Mouse (Mus musculus) frontal cortex, postnatal 10 days (tissue): ENCODE results near the gene Cd5.
A peak's percentile ranks its signal among the peaks of the same experiment; 100 is the strongest.

Experiments
- DNase-seq, 2 experiments: peaks; one replicate each; pipeline ENCODE4 v3.0.0; 2022; ENCODE audit warnings: low spot score in 2 of 2, mixed read lengths in 1 of 2

Cd5 gene

DNA sequence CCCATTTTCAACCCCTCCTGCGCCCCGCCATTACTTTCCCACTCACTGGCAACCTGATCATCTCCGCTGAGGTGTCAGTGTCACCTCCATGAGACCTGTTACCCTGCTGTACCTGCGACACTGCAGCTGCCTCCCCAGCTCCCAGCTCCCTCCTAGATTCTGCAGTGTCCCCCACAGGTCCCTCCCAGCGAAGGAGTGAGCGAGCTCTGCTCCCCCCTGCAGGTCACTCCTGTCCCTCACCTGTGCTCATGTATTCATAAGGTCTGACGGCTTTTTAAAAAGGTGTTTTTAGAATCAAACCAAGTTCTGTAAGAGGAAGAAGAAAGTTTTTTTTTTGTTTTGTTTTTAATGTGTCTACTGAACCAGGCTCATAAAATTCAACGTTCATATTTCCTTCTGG is 36.7 kb downstream of the Cd5 start:
- no peak for DNase-seq

DNA sequence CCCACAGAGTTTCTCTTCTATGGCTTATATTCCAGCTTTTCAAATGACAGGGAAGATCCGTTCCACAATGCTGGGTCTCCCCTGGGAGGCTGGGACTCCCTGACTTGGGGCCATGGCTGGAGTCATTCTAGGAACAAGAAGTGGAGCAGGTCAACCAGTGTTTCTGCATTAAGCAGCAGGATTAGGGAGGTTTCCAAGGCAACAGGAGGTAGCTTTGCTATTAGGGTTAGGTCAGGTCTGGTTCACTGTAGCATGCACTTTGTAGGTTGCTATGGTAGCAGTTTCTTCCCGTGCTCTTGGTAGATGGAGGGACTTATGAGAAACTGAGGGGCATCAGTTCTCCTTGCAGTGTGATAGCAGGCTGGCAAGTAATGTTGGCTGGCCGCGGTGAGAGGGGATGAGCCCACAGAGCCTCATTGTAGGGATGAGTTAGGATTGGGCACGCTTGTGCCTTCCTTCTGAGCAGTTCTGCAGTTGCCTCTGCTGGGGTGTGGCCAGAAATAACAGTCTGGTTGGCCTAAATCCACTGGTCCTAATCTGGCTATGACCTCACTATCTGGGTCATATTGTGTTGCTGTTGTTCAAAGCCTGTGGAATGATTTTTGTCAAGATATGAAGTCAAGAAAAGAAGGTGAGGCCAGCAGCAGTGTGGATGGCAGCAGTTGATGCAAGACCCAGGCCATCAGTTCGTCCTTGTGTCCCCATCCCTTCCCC is 37.6 kb downstream of the Cd5 start:
- no peak for DNase-seq

DNA sequence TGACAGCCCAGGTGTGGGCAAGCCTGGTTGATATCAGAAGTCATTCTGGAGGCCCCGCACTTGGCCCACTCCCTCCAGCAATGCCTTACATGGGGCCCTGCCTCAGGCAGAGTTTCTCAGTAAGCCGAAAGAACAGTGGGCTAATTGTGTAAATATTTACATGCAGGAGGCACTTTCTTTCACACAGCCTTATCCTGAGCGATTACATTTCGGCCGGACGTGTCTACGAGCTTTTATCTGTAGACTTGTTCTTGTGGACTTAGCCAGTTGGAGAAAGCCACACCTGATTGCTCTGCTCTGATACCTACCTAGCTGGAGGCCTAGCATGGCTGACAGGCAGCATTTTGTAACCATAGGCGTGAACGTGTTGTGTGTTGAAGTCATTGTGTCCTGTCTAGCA is 39.0 kb downstream of the Cd5 start:
- no peak for DNase-seq

DNA sequence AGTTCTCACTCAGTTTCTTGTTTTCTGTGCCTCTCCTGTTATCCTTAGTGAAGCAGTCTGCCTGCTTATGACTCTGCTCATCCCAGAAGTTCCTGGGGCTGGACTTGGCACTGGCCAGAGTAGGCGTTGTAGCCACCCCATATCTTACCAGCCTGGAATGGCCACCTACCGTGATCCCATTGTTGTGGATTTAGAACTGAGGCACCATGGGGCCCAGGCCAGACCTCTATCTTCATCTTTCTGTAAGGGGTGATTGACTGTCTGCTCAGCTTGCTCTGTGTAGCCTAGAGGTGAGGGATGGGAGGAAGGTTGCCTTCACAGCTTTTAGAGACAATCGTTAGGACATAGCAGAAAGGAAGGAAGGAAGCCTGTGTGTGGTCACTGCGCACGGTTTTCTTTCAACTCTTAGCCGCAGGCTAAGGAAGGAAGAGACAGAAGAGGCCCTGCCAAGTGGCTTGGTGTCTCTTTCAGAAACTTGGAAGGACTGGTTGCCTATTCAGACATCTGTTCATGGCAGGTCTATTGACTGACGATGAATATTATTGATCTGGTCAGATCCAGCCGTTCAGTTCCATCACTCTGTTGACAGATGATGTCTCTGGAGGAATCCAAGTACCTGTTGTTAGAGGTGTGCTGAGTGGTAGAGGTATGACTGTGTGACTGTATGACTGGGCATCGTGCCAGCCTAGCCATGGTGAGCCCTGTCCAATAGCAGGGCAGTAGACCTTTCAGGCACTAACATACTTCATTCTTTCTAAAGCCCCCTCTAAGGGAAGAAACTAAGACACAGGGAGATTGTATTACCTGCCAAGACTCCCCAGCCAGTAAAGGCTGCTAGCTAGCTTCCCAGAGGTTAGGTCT is 40.4 kb downstream of the Cd5 start:
- no peak for DNase-seq

DNA sequence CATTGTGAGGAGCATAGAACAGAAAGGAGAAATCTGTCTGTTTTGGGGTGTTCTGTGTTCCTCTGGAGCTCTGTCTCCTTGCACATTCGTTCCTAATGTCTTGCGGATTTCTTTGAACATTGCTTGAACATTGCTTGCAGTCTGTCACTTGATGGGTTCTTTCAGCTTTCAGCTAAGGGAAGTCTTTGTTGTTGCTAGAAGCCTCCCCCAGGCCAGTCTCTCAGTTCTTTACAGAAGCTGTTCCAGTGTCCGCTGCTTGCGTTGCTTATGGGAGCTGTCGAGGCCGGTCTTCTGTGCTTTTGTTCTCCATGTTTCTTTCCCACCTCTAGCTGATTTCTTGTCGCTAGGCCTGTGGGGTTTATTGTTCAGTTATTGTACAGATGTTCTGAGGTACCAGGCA is 43.0 kb downstream of the Cd5 start:
- DNase-seq: no peak

DNA sequence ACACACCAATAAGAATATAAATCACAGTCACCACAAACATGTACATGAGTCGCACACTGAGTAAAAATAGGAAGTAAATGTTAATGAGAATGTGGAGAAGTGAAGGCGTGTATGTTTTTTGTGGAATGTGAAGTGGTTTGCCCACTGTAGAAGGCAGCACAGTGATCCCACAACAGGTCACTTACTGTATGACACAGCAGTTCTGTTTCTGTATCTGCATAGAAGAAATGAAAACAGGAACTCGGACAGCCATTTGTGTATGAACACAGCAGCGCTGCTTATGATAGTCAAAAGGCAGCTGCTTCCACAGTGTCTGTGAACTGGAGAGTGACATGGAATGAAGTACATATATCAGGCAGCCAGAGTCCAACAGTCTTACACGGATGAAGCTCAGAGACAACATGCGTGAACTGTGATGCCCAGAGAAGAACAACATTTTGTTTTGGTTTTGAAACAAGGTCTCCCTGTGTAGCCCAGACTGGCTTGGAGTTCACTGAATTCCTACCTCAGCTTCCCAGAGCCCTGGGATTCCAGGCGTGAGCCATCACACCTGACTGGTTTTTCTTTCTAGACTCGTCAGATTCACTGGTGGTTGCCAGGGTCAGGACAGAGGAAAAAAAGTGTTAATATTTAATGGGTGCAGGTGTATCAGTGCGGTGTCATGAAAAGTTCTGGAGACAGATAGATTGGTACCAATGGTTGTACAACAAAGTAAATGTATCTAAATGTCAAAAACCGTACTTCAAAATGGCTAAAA is 44.7 kb downstream of the Cd5 start:
- DNase-seq: no peak

DNA sequence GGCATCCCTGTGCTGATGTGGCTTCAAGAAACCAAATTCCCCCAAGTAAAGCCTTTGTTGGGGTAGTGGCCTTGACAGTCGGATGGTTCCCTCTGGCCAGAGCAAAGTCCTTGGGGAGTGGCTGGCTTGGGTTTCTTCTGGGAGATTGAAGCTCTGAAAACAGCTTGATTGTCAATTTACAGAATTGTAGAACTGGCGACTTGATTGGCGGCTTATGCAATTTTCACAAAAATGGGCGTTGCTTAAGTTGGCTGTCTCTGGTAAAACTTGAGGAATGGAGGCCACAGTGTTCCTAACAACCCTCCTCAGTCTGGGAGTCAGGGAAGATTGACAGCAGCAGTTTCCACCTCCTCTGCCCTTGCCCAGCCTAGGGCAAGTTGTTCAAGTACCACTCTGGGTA is 46.4 kb downstream of the Cd5 start:
- no peak for DNase-seq

DNA sequence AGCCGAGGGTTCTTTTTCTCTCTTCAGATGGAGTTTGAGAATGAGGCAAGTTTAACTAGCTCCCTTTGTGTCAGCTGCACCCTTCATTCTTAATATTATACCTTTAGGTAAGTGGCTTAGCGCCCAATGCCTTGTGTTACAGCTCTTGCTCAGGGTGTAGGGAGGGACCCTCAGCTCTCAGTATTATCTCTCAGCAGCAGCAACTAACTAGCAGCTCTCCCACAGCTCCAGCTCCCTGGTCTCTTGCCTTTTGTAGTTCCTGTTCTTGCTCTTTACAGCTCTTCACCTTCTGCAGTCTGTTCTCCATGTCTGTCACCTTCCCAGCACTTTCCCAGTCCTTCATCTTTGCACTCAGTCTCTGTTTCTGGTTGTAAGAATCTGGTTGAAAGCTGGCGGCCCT is 47.1 kb downstream of the Cd5 start:
- no peak for DNase-seq

DNA sequence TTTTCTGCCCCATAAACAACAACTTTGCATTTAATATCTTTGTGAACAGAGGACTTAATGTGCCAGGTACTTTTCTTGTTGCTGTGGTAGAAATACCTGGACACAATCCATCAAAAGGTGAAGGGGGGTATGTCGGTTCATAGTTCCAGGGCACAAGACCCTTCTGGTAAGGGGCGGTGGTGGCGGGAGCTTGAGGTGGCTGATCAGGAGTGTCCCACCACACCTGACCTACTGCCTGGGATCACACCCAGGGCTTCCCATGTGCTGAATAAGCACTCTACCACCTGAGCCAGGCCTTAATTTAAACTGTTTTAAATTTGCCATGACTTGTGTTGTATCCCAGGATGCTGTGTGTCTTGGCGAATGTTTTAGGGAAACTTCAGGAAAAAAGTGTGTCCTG is 47.7 kb downstream of the Cd5 start:
- DNase-seq: no peak

DNA sequence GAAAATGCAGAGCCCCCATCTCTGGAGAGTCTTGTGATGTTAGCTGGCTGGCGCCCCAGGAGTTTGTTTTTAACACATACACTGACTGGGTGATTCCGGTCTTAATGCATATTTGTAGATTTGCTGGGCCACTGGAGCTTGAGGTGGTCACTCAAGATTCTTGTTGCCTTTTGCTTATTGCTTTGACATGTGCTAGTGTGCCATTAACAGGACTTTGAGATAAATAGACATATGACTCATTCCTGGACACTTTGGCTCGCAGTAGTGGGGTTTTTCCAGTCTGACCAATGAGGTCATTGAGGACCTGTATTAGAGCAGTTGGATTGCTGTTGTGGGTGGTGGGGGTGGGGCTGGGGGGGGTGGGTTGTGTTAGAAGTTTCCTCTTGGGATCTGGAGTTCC is 48.5 kb downstream of the Cd5 start:
- no peak for DNase-seq

DNA sequence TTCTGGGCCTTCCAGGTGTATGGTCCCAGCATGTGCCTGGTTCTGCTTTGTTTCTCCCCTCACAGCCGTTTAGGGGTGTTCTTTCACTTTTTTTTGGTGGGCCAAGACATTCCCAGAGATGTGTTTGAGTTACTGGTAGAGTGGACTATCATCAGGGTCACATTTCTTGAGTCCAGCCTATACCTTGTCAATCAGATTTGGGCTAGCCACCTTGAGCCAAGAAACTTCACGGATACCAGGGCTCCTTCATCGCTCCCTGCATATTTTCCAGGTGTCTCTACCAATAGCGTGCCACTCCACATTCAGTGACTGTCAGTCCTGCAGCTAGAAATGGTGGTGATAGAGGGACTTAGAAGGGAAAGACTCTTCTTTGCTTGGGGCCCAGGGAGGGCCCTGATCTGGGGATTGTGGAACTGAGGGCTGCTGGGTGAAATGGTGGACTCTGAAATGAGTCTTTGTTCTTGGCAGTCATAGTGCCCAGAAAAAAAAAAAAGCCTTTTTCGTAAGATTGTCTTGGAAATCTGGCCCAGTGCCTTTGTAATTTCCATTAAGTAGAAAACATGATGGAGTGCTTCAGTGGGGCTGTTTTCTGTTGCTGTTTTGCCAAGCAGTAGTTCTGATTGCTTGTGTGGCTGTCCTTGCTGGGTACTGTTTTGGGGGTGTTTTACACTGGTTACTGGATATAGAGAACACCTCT is 49.2 kb downstream of the Cd5 start:
- no peak for DNase-seq

DNA sequence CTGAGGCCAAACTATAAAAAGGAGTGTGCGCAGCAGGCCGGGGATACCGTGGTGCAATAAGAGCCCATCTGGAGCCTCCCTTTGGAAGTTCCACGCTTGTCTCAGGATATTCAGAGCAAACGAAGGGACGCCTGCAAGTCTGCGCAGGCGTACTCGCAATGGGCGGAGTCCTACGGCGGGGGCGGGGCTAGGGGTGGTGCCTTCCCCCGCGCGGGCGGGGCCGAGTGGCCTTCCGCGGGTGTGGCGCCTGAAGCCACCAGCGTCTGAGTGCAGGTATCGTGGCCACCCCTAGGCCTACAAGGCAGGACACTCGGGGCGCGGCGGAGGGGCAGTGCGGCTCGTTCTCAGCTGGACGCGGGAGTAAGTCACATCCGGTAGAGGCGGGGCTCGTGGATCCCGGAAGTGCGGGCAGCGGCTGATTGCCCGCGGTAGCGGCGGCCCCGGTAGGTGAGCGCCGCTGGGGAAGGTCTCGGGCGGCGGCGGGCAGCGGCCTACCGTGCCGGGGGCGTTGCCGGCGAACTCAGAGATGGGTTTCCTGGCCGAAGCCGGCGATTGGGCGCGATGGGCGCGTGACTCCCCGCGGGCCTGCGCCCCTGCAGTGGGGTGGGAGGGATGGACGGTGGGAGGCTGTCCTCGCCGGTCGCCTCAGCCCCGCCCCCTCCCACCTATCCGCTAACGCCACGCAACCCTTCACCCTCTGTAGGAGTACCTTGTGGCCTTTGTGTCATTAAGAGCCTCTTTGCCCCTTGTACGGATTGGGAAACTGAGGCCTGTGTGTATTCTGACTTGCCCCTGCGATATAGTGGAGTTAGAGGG is 50.1 kb downstream of the Cd5 start, which contains the start of gene Vps37c:
Gene Vps37c (plus strand): TSS at position 199 of the 816 bp plus-strand sequence.
- DNase-seq: peak; percentile 85 to 91

DNA sequence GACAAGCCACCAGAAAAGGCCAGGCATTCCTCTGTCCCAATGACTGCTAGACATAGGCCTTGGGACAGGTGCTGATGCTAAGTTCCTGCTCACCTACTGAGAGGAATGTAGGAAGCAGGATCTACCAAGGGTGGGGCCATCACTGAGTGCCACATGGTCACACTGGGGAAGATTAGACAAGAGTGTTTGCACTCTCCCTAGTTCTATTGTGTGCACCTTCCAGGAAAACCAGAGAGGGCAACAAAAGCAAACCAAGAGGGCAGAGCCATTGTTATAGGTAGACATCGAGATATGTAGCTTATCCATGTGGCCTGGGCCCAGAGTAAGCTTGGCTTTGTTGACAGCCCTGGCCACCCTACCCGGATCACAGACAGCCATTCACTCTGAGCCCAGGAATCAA is 53.1 kb downstream of the Cd5 start:
- no peak for DNase-seq

DNA sequence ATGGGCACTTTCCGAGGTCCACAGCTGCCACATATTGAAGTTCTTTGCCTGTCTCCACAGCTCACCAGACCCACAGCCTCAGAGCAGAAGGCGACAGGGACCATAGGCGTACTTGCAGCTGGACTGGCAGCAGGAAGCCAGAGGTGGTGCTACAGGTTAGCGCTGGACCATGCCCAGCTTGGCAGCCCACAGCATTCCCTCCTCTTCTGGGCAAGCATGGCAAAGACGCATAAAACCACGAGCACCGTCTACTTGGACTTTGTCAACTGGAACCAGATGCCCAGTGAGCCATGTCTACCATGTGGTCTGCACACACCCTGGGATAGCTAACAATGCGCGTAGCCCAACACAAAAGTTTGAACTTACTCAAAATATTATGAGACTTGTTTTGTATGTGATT is 53.7 kb downstream of the Cd5 start:
- DNase-seq: no peak

DNA sequence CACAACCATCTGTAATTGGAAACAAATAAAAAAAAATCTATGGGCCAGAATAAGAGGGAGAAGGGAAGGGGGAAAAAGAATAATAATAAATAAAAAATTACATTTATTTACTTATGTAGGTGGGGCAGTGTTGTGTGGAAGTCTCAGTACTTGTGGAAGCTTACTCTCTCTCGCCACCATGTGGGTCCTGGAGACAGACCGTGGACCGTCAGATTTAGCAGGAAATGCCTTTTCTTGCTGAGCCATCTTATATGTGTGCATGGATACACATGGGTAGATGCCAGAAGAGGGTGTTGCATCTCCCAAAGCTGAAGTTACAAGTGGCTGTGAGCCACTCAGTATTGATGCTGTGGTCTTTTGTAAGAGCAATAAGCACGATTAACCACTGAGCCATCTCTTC is 57.2 kb downstream of the Cd5 start:
- DNase-seq: no peak

DNA sequence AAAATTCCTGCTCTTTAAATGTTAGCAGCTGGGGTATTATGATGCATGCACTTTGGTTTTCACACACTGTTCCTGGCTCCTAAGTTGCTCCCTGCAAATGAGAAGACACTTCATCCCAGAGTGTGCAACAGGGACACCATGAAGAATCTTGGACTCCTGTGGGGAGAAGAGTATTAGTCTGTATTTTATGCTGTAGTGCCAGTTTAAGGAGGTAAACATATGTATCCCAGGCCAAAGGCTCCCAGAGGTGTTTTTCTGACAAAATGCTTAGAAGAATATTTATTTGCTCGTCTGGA is 60.1 kb downstream of the Cd5 start:
- no peak for DNase-seq

DNA sequence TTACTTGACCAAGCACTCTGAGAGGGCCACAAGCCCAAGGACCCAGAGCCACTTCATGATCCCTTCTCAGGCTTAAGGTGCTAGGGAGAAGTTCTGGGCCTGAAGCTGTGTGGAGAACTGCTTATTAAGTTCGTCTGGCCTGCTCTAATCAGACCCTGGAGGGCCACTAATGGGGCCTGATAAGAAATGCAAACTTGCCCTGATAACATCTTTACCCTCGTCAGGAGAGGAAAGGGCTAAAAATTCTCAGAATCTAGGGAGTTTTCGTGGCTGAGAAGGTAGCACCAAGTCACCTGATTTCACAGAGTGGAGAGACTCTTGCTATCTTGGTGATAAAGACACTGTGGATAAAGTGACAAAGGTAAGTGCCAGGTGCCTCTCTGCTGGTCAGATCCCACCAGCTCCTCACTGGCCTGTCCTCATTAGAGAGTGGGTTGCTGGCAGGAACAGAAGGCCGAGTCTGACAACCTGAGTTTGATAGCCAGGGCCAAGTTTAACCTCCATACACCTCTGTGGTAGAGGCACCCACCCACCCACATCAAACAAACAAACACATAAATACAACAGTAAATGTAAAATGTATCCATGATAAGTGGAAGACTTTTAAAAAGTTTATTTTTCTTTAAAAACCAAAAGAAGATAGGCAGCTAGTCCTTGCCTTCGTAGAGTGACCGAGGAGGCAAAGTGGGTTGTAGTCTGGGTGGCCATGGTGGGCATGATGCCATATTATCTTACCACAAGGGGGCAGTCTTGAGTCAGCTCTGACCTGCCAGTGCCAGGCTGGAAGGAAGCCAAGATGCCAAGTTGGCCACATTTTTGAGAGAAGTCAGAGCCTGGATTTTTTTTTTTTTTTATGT is 60.7 kb downstream of the Cd5 start, which contains the start of gene Pga5:
Gene Pga5 (minus strand): TSS at position 157 of the 857 bp plus-strand sequence.
- DNase-seq: peak; percentile 41 to 78

DNA sequence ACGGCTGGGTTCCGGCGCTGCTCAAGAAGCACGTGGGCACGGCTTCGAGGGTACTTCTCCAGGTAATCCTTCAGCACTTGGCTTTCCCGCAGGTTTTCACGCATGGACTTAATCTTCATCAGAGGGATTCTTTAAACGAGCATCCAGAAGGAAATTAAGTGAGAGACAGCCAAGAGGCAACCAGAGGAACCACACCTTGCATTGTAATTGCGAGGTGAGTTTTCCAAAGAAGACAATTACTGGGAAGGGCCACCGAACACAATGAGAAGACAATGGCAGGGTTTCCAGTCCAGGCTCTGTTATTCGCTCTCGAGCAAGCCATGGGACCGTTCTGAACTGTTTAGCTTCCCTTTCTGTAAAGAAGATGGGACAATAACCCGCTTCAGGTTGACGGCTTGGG is 62.1 kb downstream of the Cd5 start:
- DNase-seq: no peak

DNA sequence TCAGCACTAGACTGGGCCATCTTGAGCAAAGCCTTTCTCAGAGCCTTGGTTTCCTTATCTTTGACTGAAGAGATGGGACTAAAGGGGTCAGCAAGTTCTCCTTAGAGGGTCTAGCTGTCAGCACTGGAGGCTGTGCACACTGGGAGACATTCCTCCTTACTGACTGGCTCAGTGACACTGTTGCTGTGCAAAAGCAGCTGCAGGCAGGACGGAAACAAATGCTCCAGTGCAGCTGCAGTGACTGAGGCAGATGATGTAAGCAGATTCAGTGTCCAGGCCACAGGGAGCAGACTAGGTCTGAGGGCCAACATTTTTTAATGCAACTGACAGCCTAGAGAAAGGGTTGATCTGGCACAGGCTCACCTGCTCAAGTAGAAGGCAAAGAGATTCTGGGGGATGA is 65.5 kb downstream of the Cd5 start:
- no peak for DNase-seq

DNA sequence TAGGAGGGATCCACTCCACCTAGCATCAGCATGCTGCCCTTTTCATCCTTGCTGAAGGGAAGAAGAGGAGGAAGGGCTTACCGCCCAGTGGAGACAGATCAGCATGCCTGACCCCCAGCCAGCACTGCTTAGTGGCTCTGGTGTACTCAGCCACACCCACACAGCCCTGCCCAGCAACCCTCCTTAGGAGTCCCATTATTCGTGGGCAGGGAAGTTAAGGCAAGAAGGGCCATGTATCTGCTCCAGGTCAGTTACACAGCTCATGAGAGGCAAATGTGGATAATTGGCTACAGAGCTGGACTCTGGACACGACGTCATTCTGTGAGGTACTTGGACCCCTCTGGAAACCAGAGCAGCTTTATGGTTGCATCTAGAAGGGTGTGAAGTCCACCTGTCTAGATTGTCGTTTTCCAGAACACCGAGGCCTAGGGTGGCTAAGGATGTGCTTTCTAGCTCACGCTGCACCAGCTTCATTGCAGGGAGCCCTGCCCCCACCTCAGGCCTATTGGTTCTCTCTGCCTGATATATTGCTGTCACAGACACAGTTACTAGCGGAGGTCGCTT is 66.9 kb downstream of the Cd5 start:
- DNase-seq: no peak
